Mouse (Mus musculus): ENCODE results near the gene Akr7a5.

GRCm38 (mm10) chr4:139291099-139291498 lies 19.4 kb upstream of the Akr7a5 start:
- TF ChIP-seq MAFK (IDR thresholded peaks at IDR 0.05; ENCODE audit: insufficient read depth, low read depth, low read length): no peak
- no peak for TF ChIP-seq CHD2 (IDR thresholded peaks at IDR 0.05; ENCODE audit: low read depth, low read length)
- no peak for TF ChIP-seq HCFC1 (IDR thresholded peaks at IDR 0.05; ENCODE audit: borderline replicate concordance, insufficient read depth, low read length)
- TF ChIP-seq ZC3H11A (IDR thresholded peaks at IDR 0.05; ENCODE audit: borderline replicate concordance, low read depth, low read length): no peak
- TF ChIP-seq ZNF384 (IDR thresholded peaks at IDR 0.05; ENCODE audit: low read depth, low read length): no peak

Measured in ES-E14 (cell line).